Mouse (Mus musculus) liver, embryonic 14.5 days (tissue): Measurements from ENCODE around the gene Adgrl3.

ENCODE experiments used
- CTCF ChIP-seq: IDR thresholded peaks from 2 replicates; pipeline ENCODE4 v1.5.1; 2016; ENCODE audit warnings: antibody characterized with exemption, low read depth, control low read depth
- EP300 ChIP-seq: IDR thresholded peaks from 2 replicates; pipeline ENCODE4 v1.6.1; 2016; ENCODE audit warnings: antibody characterized with exemption, low read depth

- TF ChIP-seq CTCF (no peak), EP300 (no peak)
These were observed 756.8 kb downstream of the Adgrl3 start for GRCm38 (mm10) chr5:81776746-81777145.
